Mouse (Mus musculus) liver, embryonic 14.5 days (tissue): ENCODE data around the gene Pou2af1. TPM values are rescaled to one million over a fixed set of nuclear protein-coding genes. Genes with fewer than 3 reads are reported as not detected.

Source experiments
- ATAC-seq: fragments of 200-750 bp; cut with Nextera tagmentation; 2 replicates; pipeline ENCODE4 v1.8.0; 2017; ENCODE audit warnings: moderate number of reproducible peaks, mild to moderate bottlenecking, moderate library complexity; ENCODE audit not compliant: insufficient read depth
- DNase-seq, 3 experiments: peaks; one replicate each; pipeline ENCODE4 v3.0.0-alpha.2; 2012 to 2013; ENCODE audit warnings: low read depth in 3 of 3, low spot score in 3 of 3
- H3K27ac ChIP-seq: fragments of 300-500 bp; sonication (generic); 2 replicates; pipeline ENCODE4 v1.5.1; 2014; ENCODE audit warnings: moderate library complexity, mild to moderate bottlenecking, control low read depth, inconsistent platforms
- H3K27me3 ChIP-seq: fragments of 300-500 bp; sonication (generic); 2 replicates; pipeline ENCODE4 v1.6.1; 2014; ENCODE audit warnings: mild to moderate bottlenecking, low read length, moderate library complexity; ENCODE audit not compliant: control insufficient read depth, insufficient read depth
- H3K36me3 ChIP-seq: fragments of 300-500 bp; sonication (generic); replicated peaks from 2 replicates; pipeline ENCODE4 v1.6.1; 2014; ENCODE audit warnings: low read depth; ENCODE audit not compliant: control insufficient read depth, insufficient read depth
- H3K4me1 ChIP-seq, 2 experiments: fragments of 200-500 bp in 1 of 2; fragments of 300-500 bp in 1 of 2; sonication (generic) in 1 of 2; replicated peaks; 2 replicates each; pipeline ENCODE4 v1.6.1; 2012 to 2014; ENCODE audit warnings: antibody characterized with exemption in 1 of 2, inconsistent platforms in 1 of 2, low read length in 1 of 2; ENCODE audit not compliant: control insufficient read depth in 2 of 2, insufficient read depth in 2 of 2
- H3K4me2 ChIP-seq: fragments of 300-500 bp; sonication (generic); 2 replicates; pipeline ENCODE4 v1.6.1; 2014; ENCODE audit warnings: low read depth, mild to moderate bottlenecking, control low read depth, moderate library complexity
- H3K4me3 ChIP-seq, 2 experiments: fragments of 200-500 bp in 1 of 2; fragments of 300-500 bp in 1 of 2; sonication (generic) in 1 of 2; 2 replicates each; pipeline ENCODE4 v1.5.1; 2012 to 2014; ENCODE audit warnings: low read depth in 2 of 2, low read length in 2 of 2, mild to moderate bottlenecking in 2 of 2, control low read depth in 1 of 2, inconsistent platforms in 1 of 2, moderate library complexity in 1 of 2; ENCODE audit not compliant: insufficient read depth in 1 of 2
- H3K9ac ChIP-seq: fragments of 300-500 bp; sonication (generic); replicated peaks from 2 replicates; pipeline ENCODE4 v1.6.1; 2014; ENCODE audit warnings: mild to moderate bottlenecking, control low read depth, moderate library complexity
- H3K9me3 ChIP-seq: fragments of 300-500 bp; sonication (generic); 2 replicates; pipeline ENCODE4 v1.6.1; 2016; ENCODE audit warnings: low read length, mixed read lengths; ENCODE audit not compliant: control insufficient read depth
- CTCF ChIP-seq: IDR thresholded peaks from 2 replicates; pipeline ENCODE4 v1.5.1; 2016; ENCODE audit warnings: antibody characterized with exemption, low read depth, control low read depth
- EP300 ChIP-seq: IDR thresholded peaks from 2 replicates; pipeline ENCODE4 v1.6.1; 2016; ENCODE audit warnings: antibody characterized with exemption, low read depth
- WGBS: fragments of 180-500 bp; shearing (Covaris S2); extraction: QIAGEN DNeasy Blood & Tissue Kit; methylation state at CpG from one replicate; pipeline ENCODE4 v1.1.7; 2014; ENCODE audit not compliant: insufficient replicate concordance; 5-methylcytosine and 5-hydroxymethylcytosine counted together
- polyA plus RNA-seq, 2 experiments: library from polyadenylated mRNA; depleted of rRNA in 1 of 2; stranded (reverse) in 1 of 2; unstranded in 1 of 2; fragments of >200 nt; fragmentation: Nextera tagmentation in 1 of 2; extraction: Ambion mirVana in 1 of 2; gene quantifications; 2 replicates each; pipeline versions ENCODE4 v1.2.1 to v1.2.3; 2012 to 2014

Pou2af1 gene
- polyA plus RNA-seq, 2 experiments = 0.17 to 0.36 TPM

DNA sequence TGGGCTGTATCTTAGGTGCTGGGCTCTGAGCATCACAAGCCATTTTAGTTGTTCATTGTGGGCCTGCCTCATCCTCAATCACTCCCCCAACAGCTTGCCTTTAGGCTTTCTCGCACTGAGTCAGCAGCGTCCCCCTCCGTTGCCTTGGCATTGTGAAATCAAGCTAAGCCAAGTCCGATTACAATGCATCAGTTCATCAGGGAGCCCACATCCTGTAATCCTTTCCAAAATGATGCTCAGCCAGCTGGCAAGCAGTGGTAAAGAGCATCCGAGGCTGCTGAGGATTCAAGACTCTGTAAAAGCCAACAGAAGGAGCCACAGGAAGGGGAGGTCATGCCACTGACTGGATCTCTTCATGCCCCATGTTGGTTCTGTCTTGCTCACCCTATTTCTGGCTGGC is 32.9 kb upstream of the Pou2af1 start:
- H3K4me1 ChIP-seq = no peaks in the 10 kb centered on the region
- no peak for ATAC-seq

DNA sequence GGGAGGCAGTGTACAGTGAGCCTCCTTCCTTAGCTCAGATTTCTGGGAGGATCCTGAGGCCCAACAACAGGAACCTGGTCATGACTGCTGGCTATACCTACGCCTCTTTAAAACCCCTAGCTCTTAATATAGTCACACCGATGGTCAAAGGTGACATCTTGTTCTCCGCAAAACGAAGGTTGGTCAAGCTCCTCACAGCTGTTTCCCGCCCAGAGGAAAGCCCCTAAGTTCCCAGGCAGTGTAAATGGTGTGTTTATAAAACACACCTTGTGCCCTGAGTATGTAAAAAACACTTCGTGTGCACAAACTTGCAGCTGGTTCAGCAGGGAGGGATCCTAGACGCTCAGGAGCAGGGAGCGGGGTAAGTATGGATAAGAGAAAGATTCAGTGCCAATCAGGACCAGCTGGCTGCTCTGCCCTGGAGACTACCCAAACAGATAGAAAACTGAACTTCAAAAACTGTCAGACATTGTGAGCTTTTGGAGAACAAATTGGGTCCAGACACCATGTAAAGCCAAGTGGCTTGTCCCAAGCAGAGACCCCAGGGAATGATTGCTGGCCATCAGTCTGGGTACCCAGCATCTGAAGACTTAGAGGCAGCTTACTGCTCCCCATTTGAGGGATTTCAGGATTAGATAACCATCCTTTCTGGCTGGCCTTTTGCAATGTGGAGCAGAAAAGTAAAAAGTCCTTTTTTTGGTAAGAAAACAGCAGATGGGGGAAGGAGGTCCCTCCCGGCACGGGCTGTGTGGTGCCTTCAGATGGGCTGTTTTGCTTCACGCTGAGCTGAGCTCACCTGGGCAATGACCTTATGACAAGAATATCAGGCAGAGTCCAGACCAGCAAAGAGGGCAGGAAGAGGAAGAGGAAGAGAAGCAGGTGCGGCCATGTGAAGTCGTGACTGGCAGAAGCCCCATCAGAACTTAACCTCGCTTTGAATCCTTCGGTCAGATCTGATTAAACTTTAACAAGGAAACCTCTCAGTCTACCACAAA is 30.5 kb upstream of the Pou2af1 start:
- DNase-seq (no peak), ATAC-seq (no peak)
- Histone ChIP-seq H3K4me1 (no peaks in the 10 kb centered on the region), H3K27me3 (no peaks in the 10 kb centered on the region), H3K9ac (no peak overlapping the region), H3K4me2 (no peak overlapping the region), H3K27ac (no peak overlapping the region), H3K36me3 (no peaks in the 10 kb centered on the region), H3K9me3 (no peaks in the 10 kb centered on the region), H3K4me3 (no peak overlapping the region)
- TF ChIP-seq EP300 = no peak
- TF ChIP-seq CTCF = no peak
- 62% methylated on average over 15 of the region's 15 CpGs for WGBS

More for the DNA sequence above, 32.9 kb upstream of the Pou2af1 start:
- H3K9me3 ChIP-seq = no peaks in the 10 kb centered on the region
- DNase-seq = no peak
- no peak overlapping the region for H3K4me2 ChIP-seq
- TF ChIP-seq EP300 (no peak), CTCF (no peak)
- no peaks in the 10 kb centered on the region for H3K36me3 ChIP-seq
- no peak overlapping the region for H3K9ac ChIP-seq
- 64% methylated on average over 5 of the region's 5 CpGs for WGBS
- no peak overlapping the region for H3K27ac ChIP-seq
- no peaks in the 10 kb centered on the region for H3K27me3 ChIP-seq
- H3K4me3 ChIP-seq = no peak overlapping the region

DNA sequence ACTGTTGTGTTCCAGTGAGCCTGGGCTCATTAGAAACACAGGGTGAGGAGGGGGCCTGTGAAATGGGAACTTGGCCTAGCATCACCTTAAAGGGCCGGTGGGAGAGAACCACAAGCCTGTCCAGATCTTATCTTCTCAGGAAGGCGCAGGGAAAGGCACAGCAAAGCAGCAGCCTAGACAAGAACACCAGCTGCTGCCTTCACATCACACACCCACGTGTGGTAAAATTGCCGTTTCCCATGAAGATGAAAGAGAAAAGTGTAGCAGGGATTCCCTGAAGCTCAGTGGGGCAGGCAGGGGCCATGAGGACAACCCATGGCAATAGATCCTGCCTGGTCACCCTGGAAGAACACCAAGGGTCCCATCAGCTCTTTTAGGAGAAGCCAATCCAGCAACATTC is 28.1 kb upstream of the Pou2af1 start:
- H3K4me3 ChIP-seq = no peak overlapping the region
- H3K27ac ChIP-seq = no peak overlapping the region
- ATAC-seq (no peak), DNase-seq (no peak)
- WGBS = 27% methylated on average over 4 of the region's 4 CpGs
- no peaks in the 10 kb centered on the region for H3K4me1 ChIP-seq
- no peaks in the 10 kb centered on the region for H3K27me3 ChIP-seq
- H3K9ac ChIP-seq = no peak overlapping the region
- no peaks in the 10 kb centered on the region for H3K9me3 ChIP-seq
- H3K36me3 ChIP-seq = no peaks in the 10 kb centered on the region
- no peak overlapping the region for H3K4me2 ChIP-seq
- TF ChIP-seq CTCF = no peak
- TF ChIP-seq EP300 = no peak

DNA sequence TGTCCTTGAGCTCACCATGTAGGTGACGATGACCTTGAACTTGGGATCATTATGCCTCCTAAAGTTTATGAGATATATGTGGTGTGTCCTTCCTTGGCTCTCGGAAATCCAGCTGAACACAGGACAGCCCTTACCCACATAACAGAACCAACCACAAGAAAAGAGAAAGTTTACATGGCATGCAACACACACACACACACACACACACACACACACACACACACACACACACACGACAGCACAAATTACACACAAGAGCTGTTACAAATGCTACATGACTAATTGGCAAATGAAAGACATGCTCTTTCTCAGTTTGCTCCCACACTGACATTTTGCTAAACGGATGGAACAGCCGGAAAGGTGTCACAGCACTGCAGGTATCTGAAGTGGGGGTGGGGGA is 27.6 kb upstream of the Pou2af1 start:
- Histone ChIP-seq H3K36me3 (no peaks in the 10 kb centered on the region), H3K4me1 (no peaks in the 10 kb centered on the region), H3K27ac (no peak overlapping the region), H3K4me2 (no peak overlapping the region), H3K27me3 (no peaks in the 10 kb centered on the region), H3K4me3 (no peak overlapping the region), H3K9ac (no peak overlapping the region), H3K9me3 (no peaks in the 10 kb centered on the region)
- DNase-seq (no peak), ATAC-seq (no peak)
- no peak for TF ChIP-seq CTCF
- TF ChIP-seq EP300 = no peak
- 56% methylated on average over 5 of the region's 5 CpGs for WGBS

DNA sequence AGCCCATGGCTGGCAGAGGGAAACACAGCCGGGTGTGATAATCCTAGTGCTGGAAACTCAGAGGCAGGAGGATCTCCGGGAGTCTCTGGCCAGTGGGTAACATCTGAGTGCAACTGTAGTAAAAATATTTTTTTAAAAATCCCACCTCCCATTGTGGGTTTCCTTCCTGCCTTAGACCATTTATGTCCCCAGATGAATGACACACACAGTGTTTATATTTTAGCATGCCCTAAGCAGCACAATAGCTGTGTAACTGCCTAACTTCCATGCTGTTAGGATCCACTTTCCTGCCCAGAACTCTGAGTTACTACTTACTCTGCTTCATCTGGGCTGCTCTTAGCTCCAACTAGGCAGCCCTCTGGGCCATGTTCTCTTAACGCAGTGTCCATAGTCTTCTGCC is 22.9 kb upstream of the Pou2af1 start:
- WGBS = 56% methylated on average over 3 of the region's 3 CpGs
- H3K27ac ChIP-seq = no peak overlapping the region
- H3K36me3 ChIP-seq = no peaks in the 10 kb centered on the region
- ATAC-seq (no peak), DNase-seq (no peak)
- H3K9ac ChIP-seq = no peak overlapping the region
- no peaks in the 10 kb centered on the region for H3K27me3 ChIP-seq
- no peaks in the 10 kb centered on the region for H3K9me3 ChIP-seq
- H3K4me2 ChIP-seq = no peak overlapping the region
- no peaks in the 10 kb centered on the region for H3K4me1 ChIP-seq
- no peak for TF ChIP-seq EP300
- TF ChIP-seq CTCF = no peak
- no peak overlapping the region for H3K4me3 ChIP-seq
